Mouse (Mus musculus) CD4-positive helper T cell, adult 2 months (primary cell): ENCODE data around the gene Ttll9.

Experiments used
- DNase-seq: peaks from one replicate; pipeline ENCODE4 v3.0.0-alpha.2; 2012; ENCODE audit warnings: low read depth, missing footprints, low spot score

The Ttll9 gene

GRCm38 (mm10) chr2:152941776-152942175 is 20.5 kb upstream of the Ttll9 start:
- DNase-seq: no peak

DNA sequence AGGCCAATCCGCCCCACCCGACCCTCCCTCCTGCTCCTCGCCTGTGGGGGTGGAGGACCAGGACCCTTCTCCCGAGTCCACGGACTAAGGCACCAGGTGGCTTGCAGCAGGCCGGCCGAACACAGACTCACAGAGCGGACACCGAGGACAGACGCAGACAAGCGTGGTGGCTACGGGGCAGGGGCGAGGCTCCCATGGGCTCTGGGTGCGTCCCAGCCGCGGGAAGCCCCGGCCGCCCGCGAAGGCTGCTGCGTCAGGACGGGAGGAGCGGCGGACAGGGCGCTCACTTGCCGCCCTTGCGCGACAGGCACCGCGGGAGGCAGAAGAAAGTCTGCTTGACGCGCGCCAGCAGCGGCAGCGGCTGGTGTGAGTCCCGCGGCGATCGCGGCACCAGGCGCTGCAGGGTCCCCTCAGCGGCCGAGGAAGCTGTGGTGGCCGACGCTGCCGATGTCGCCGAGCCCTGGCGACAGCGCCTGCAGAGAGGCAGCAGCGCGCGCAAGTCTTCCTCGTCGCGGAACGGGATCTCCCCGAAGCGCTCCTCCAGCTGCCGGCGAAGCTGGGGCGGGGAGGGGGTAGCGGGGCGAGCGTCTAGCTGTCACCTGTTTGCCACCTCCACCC is 19.3 kb upstream of the Ttll9 start:
- no peak for DNase-seq

- DNase-seq: no peak
These were observed 18.7 kb upstream of the Ttll9 start for GRCm38 (mm10) chr2:152943568-152943967.

GRCm38 (mm10) chr2:152944013-152944412 is 18.3 kb upstream of the Ttll9 start:
- DNase-seq: no peak

- no peak for DNase-seq
These were observed 15.2 kb upstream of the Ttll9 start for GRCm38 (mm10) chr2:152947098-152947497.

DNA sequence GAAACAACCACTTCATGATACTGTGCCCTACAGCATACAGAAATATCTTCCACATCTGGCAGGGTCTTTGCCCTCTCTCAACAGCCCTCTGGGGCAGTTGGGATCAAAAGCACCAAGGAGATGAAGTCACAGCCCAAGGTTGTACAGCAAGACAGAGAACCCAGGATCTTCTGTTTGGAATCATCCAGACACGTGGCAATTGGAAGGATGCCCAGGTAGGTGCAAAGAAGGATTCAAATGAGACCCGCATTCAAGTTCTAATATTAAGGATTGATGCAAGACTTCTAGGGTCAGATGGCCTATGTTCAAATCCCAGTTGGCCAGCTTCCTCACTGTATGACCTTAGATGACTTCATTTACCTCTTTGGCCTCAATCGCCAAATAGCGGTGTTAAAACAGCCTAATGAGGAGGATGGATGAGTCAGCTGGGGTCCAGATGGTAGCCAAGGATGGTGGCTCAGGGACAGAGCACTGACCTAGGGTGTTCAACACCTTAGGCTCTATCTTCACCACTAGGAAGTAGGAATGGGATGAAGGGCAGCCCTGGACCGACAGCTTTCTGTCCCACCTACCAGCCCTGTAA is 13.8 kb upstream of the Ttll9 start:
- no peak for DNase-seq

- DNase-seq: no peak
These were observed 11.8 kb upstream of the Ttll9 start for GRCm38 (mm10) chr2:152950358-152951064.

GRCm38 (mm10) chr2:152951065-152951849 is 11.0 kb upstream of the Ttll9 start, which contains the start of gene Dusp15:
Gene Dusp15, minus strand, starts transcription at chr2:152951698.
- peak; percentile 26 for DNase-seq

DNA sequence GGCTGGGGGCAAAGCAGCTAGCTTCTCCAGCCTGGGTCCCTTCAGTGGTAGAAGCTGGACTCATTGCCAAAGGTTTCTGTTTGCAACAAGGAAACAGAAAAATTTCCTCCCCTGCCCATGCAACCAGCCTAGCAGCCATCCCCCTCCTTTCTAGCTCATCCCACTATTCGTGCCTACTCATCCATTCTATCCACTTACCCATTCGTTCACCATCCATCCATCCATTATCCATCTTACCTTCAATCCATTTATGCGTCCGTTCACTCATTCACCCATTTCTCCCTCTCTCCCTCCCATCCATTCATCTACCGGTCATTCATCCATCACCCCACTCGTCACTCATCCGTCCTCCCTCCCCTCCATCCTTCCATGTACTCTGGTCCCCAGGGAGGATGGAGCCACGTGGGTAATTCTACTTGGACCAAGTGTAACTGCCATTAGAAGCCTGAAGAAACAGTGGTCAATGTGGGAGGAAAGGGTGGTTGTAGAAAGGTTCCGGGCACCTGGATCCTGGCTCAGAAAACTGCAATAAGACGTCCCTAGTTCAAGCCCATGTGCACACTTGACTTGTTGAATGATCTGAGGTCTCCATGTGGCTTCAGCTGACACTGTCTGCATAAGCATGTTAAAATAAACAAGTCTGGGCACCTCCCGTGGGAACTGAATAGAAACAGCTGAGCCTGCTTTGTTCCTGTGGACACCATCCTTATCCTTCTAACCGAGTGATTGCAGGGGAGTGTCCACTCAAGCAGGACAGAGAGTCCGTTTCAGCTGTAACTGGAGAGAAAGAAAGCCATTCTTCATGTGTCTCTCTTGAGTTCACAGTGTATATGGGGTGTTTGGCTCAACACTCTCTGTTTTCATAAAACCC is 10.2 kb upstream of the Ttll9 start:
- no peak for DNase-seq

- DNase-seq: no peak
These were observed 4.2 kb upstream of the Ttll9 start for GRCm38 (mm10) chr2:152958116-152958515.

GRCm38 (mm10) chr2:152965555-152965954 is 3.3 kb downstream of the Ttll9 start:
- DNase-seq: no peak

GRCm38 (mm10) chr2:152976991-152977390 is 14.7 kb downstream of the Ttll9 start:
- no peak for DNase-seq

GRCm38 (mm10) chr2:152985582-152985981 is 23.3 kb downstream of the Ttll9 start:
- no peak for DNase-seq

DNA sequence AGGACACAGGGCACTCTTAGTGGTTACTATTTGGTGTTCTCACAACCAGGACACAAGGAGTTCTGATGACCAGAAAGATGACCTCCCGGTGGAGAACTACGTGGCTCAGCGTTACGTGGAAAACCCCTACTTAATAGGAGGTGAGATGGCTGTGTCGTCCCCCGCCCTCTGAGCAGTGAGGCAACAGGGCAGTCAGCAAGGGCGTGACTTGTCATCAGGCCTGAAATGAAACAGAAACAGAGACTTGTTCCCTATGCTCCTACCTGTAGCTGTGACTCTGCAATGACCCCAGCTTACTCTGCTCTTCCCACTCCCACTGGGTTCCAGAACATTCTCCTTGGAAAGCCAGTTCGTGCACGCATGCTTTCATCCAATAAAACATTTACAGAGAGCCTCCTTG is 29.2 kb downstream of the Ttll9 start:
- DNase-seq: no peak

GRCm38 (mm10) chr2:152997046-152997445 is 34.8 kb downstream of the Ttll9 start:
- no peak for DNase-seq

- peak; percentile 52 for DNase-seq
These were observed 40.4 kb downstream of the Ttll9 start for GRCm38 (mm10) chr2:153002492-153003248.

DNA sequence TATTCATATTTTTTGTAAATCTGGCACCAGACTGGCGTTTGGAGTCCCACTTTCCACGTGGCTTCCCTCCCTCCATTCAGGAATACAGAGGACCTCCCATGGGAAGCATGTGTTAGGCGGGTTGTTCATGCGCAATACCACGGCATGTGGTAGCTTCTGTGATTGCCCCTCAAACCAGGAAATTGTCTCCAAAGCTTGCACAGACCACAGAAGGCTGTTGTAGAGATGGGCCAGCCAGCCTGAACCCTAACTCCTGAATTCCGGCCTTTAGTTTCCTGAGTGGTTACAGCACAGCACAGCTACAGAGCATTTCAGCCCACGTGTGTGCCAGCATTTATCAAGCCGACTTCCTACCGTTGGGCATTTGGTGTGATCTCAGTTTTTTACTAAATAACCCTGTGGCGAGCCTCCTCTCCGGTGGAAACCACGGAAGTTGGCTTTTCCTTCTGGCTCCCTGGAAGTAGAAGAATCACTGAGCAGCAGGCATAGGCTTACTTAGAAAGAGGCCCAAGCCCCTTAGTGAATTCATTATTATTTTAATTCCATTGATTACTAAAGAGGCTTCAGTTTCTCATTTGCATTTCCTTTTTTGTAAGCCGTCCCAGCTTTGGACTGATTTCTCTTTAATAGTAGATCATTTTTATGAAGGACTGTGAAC is 41.5 kb downstream of the Ttll9 start:
- no peak for DNase-seq

DNA sequence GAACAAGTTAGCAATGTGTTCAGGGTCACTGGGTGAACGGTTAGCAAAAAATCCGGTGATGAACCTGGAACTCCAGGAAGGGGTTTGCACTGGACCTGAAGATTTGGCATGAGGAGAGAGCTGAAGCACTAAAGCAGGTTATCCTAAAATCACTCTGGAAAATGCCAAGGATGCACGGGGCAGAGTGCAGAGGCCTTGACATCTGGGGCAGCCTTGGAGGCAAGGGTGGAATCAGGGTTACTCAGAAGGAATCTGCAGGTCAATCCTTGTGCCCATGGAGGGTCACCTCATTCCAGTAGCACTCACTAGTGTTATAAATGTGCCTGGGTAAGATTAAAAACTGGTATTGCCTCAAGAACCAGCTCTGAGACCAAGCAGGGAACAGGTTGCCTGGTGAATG is 43.7 kb downstream of the Ttll9 start:
- DNase-seq: no peak

GRCm38 (mm10) chr2:153009192-153009973 is 47.1 kb downstream of the Ttll9 start:
- no peak for DNase-seq
